Mouse (Mus musculus): ENCODE results near the gene Zfp467. TPM values are rescaled to one million over a fixed set of nuclear protein-coding genes. Genes with fewer than 3 reads are reported as not detected.

Zfp467 gene
- total and polyA plus RNA-seq, 2 experiments from 2014 or later = 28.0 to 44.6 TPM

DNA sequence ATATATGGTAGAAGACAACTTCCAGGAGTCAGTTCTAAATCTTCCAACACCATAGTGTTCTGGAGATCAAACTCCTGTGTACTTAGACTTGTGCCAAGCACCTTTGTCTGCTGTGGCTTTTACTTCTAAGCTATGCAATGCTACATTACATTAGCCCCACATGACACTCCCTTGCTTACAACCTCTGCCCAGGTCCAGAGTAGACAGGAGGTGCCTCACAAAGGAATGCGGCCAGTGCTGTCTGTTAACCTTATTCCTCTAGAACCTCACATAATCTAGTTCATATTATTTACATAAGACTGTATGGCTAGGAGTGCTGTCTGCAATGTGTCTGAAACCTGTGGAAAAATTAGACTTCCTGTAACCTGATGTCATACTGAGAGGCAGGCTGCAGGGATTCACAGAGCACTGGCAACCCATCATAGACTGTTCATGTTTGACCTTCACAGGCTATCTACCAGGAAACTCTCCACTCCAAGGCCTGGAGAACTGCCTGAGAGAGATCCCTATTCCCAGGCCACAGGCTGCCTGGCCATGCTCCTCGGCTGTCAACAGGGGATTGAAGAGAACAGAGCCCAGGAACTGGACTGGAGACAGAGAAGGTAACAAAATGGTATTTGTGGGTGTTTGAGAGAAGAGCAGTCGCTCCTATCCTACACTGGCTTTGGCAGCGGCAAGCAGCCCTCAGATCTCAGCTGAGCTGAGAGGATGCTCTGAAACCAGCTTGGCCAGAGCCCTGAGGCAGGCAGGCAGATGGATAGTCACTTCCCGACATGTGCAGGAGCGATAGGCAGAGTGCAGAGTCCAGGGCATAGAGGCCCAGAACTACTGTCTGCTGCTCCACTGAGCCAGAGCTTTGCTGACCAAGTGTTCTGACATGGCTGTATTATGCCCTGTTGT, 34.2 kb downstream of the Zfp467 start:
- peaks cover 94% of the 10 kb centered on the region for H3K36me3 ChIP-seq (ENCODE audit: insufficient read depth, low read length)
- DNase-seq (ENCODE audit: low spot score) = no peak
- no peak overlapping the region for H3K27ac ChIP-seq (ENCODE audit: low read depth, low read length)
- H3K4me2 ChIP-seq (ENCODE audit: low read depth, low read length, poor library complexity, severe bottlenecking) = no peak overlapping the region
- H3K27me3 ChIP-seq (ENCODE audit: insufficient read depth, low read length) = no peaks in the 10 kb centered on the region
- TF ChIP-seq CTCF (IDR thresholded peaks at IDR 0.05) = no peak
- ATAC-seq (ENCODE audit: low FRiP score) = no peak
- H3K4me3 ChIP-seq (ENCODE audit: low read depth, low read length) = no peak overlapping the region
- H3K9me3 ChIP-seq (ENCODE audit: low read length) = no peaks in the 10 kb centered on the region
- H3K9ac ChIP-seq (replicated peaks; ENCODE audit: low read length, poor library complexity, severe bottlenecking) = no peak overlapping the region
- WGBS = 97% methylated on average over 6 of the region's 6 CpGs
- no peaks in the 10 kb centered on the region for H3K4me1 ChIP-seq (ENCODE audit: insufficient read depth, low read length)

DNA sequence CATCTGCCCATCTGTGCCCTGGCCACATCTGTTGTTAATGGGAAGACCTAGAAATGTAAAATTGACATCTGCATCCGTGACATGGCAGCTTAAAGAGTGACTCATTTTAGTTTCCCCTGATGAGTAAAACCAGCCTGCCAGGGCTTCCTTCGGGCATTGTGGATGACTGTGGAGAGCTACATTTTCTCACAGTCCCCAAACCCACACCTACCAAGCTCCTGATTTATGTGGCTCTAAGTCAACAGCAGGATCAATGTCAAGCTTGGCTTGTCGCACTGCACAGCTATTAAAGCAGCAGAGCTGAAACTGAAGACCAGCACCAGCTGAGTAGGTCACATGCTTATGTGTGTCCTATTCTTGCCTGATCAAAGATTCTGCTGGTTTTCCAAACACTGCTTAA, 35.1 kb downstream of the Zfp467 start:
- Histone ChIP-seq H3K4me1 (ENCODE audit: insufficient read depth, low read length) (no peaks in the 10 kb centered on the region), H3K27me3 (ENCODE audit: insufficient read depth, low read length) (no peaks in the 10 kb centered on the region), H3K27ac (ENCODE audit: low read depth, low read length) (no peak overlapping the region), H3K4me3 (ENCODE audit: low read depth, low read length) (no peak overlapping the region), H3K9me3 (ENCODE audit: low read length) (no peaks in the 10 kb centered on the region), H3K4me2 (ENCODE audit: low read depth, low read length, poor library complexity, severe bottlenecking) (no peak overlapping the region), H3K36me3 (ENCODE audit: insufficient read depth, low read length) (peaks cover 86% of the 10 kb centered on the region), H3K9ac (replicated peaks; ENCODE audit: low read length, poor library complexity, severe bottlenecking) (no peak overlapping the region)
- no peak for TF ChIP-seq CTCF (IDR thresholded peaks at IDR 0.05)
- no peak for DNase-seq (ENCODE audit: low spot score)
- no peak for ATAC-seq (ENCODE audit: low FRiP score)
- WGBS = 83% methylated on average over 3 of the region's 3 CpGs

DNA sequence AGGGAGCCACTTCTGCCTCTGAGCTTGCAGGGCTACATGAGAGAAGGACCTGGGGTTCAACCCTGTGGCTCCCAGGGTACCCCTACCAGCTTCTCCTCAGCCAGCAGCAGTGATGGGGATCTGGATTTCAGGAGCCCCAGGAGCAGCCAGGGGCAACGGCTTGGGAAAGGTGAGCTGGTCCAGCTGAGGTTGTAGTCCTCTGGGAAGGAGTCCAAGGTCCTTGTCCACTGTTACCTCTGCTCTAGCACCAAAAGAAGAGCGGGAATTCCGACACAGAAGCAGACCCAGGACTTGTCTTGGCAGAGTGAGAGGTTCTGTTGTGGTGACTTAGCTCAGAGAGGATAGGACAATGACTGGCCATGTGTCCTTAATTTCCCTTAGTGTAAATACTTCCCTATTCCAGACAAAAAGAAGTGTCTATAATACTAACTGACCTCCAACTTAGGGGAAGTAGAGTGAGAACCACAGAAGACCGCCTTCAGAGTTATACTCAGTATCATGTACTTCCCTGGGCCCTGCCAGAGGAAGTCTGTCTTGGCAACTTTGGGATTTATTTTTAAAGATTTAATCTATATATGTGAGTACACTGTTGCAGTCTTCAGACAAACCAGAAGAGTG, 35.8 kb downstream of the Zfp467 start:
- 96% methylated on average over 4 of the region's 4 CpGs for WGBS
- Histone ChIP-seq H3K4me1 (ENCODE audit: insufficient read depth, low read length) (no peaks in the 10 kb centered on the region), H3K4me3 (ENCODE audit: low read depth, low read length) (no peak overlapping the region), H3K4me2 (ENCODE audit: low read depth, low read length, poor library complexity, severe bottlenecking) (no peak overlapping the region), H3K27ac (ENCODE audit: low read depth, low read length) (no peak overlapping the region), H3K9ac (replicated peaks; ENCODE audit: low read length, poor library complexity, severe bottlenecking) (no peak overlapping the region), H3K27me3 (ENCODE audit: insufficient read depth, low read length) (no peaks in the 10 kb centered on the region), H3K36me3 (ENCODE audit: insufficient read depth, low read length) (peaks cover 84% of the 10 kb centered on the region), H3K9me3 (ENCODE audit: low read length) (no peaks in the 10 kb centered on the region)
- no peak for TF ChIP-seq CTCF (IDR thresholded peaks at IDR 0.05)
- DNase-seq (ENCODE audit: low spot score) (no peak), ATAC-seq (ENCODE audit: low FRiP score) (no peak)

DNA sequence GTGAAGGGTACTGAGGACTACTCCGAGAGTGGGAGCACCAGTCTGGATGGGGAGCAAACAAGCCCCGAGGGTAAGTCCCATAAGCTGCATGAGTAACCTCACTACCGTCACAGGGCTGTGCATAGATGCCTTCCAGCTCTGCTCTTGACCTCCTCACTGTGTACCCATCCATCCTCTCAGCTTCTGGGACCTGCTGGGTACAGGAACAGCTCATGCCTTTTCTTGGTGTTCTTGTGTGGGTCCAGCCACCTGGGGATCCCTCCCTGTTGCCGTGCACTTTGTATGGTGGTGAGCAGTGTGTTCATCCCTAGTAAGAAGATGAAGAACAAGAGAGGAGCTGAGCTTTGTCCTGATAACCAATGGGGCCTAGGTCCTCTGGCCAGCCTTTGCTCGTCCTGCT, 41.6 kb downstream of the Zfp467 start:
- DNase-seq (ENCODE audit: low spot score) (no peak), ATAC-seq (ENCODE audit: low FRiP score) (no peak)
- no peak overlapping the region for H3K4me2 ChIP-seq (ENCODE audit: low read depth, low read length, poor library complexity, severe bottlenecking)
- TF ChIP-seq CTCF (IDR thresholded peaks at IDR 0.05) = no peak
- H3K36me3 ChIP-seq (ENCODE audit: insufficient read depth, low read length) = peaks cover 38% of the 10 kb centered on the region
- no peak overlapping the region for H3K9ac ChIP-seq (replicated peaks; ENCODE audit: low read length, poor library complexity, severe bottlenecking)
- no peaks in the 10 kb centered on the region for H3K4me1 ChIP-seq (ENCODE audit: insufficient read depth, low read length)
- no peak overlapping the region for H3K4me3 ChIP-seq (ENCODE audit: low read depth, low read length)
- 96% methylated on average over 5 of the region's 5 CpGs for WGBS
- H3K27me3 ChIP-seq (ENCODE audit: insufficient read depth, low read length) = no peaks in the 10 kb centered on the region
- no peaks in the 10 kb centered on the region for H3K9me3 ChIP-seq (ENCODE audit: low read length)
- H3K27ac ChIP-seq (ENCODE audit: low read depth, low read length) = no peak overlapping the region

DNA sequence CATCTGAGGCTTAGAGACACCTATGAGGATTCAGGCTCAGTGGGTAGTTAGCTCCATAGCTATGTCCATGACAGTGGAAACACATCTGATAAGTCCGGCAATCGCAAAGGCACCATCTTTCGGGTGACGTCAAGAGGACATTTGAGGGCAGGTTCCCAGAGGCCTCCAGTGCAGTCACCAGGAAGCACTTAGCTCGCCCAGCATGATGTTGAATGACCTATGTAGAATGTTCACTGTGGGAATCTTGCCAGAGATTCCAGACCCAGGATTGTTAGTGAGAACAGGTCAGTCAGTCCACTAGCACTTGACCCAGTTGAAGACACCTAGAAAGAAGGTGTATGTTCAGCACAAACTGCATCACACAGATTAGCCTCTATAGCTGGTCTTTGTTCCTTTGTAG, 45.7 kb downstream of the Zfp467 start:
- H3K9ac ChIP-seq (replicated peaks; ENCODE audit: low read length, poor library complexity, severe bottlenecking) = no peak overlapping the region
- H3K27me3 ChIP-seq (ENCODE audit: insufficient read depth, low read length) = no peaks in the 10 kb centered on the region
- H3K4me2 ChIP-seq (ENCODE audit: low read depth, low read length, poor library complexity, severe bottlenecking) = no peak overlapping the region
- no peaks in the 10 kb centered on the region for H3K9me3 ChIP-seq (ENCODE audit: low read length)
- no peak overlapping the region for H3K27ac ChIP-seq (ENCODE audit: low read depth, low read length)
- H3K36me3 ChIP-seq (ENCODE audit: insufficient read depth, low read length) = peaks cover 10% of the 10 kb centered on the region
- no peak for ATAC-seq (ENCODE audit: low FRiP score)
- 96% methylated on average over 5 of the region's 5 CpGs for WGBS
- no peak for DNase-seq (ENCODE audit: low spot score)
- no peak overlapping the region for H3K4me3 ChIP-seq (ENCODE audit: low read depth, low read length)
- H3K4me1 ChIP-seq (ENCODE audit: insufficient read depth, low read length) = peaks cover 10% of the 10 kb centered on the region
- TF ChIP-seq CTCF (IDR thresholded peaks at IDR 0.05) = no peak

DNA sequence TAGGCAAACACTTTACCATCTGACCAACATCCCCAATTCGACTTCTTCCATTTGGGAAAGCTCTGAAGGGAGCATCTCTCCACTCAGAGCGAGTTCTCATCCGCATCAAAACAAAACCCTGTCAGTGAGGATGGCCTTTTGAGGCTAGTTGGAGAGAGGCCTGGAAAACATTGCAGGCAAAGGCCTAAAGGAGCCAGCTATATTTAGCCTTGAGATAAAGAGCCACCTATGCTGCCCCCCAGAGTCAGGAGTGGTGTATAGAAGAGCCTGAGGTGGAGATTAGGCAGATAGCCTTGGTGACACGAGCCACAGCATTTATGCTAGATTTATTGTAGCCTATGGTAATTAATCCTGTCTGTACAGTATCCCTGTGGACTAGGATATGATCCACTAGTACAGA, 48.3 kb downstream of the Zfp467 start:
- H3K36me3 ChIP-seq (ENCODE audit: insufficient read depth, low read length) = no peaks in the 10 kb centered on the region; the same call in 1 of the 2 replicates
- H3K4me1 ChIP-seq (ENCODE audit: insufficient read depth, low read length) = peaks cover 10% of the 10 kb centered on the region
- peak; percentile 63 for TF ChIP-seq CTCF (IDR thresholded peaks at IDR 0.05)
- H3K27ac ChIP-seq (ENCODE audit: low read depth, low read length) = no peak overlapping the region; the same call in 1 of the 2 replicates
- ATAC-seq (ENCODE audit: low FRiP score) (no peak), DNase-seq (ENCODE audit: low spot score) (peak; percentile 69)
- peak overlapping the region; percentile 71; the same call in 1 of the 2 replicates for H3K4me2 ChIP-seq (ENCODE audit: low read depth, low read length, poor library complexity, severe bottlenecking)
- H3K4me3 ChIP-seq (ENCODE audit: low read depth, low read length) = no peak overlapping the region
- WGBS = 60% methylated on average over 4 of the region's 4 CpGs
- H3K9me3 ChIP-seq (ENCODE audit: low read length) = no peaks in the 10 kb centered on the region
- peak overlapping the region; percentile 15; the same call in 1 of the 2 replicates for H3K9ac ChIP-seq (replicated peaks; ENCODE audit: low read length, poor library complexity, severe bottlenecking)
- no peaks in the 10 kb centered on the region for H3K27me3 ChIP-seq (ENCODE audit: insufficient read depth, low read length)
